Mouse (Mus musculus) ES-Bruce4 (cell line): ENCODE results near the gene Thbs1.

ENCODE experiments used
- CTCF ChIP-seq: IDR thresholded peaks from one replicate; pipeline ENCODE4 v1.8.1; 2011; ENCODE audit warnings: low read depth, low read length
- POLR2A ChIP-seq: IDR thresholded peaks from one replicate; pipeline ENCODE4 v1.8.1; 2011; ENCODE audit warnings: low read length; ENCODE audit not compliant: insufficient read depth

DNA sequence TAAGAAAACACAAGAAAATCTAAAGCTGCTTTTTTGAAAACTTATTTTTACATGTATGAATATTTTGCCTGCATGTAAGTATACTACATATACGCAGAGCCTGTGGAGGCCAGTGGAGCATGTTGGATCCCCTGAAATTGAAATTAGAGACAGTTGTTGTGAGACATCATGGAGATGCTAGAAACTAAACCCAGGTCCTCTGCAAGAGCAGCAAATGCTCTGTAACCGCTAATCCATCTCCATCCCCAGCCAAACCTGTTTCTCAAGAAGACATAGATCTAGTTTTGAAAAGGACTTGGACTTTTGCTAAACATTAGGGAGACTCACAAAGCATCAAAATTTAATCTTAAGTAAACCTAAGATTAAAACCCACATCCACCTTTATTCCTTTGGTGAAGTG is 49.3 kb downstream of the Thbs1 start:
- TF ChIP-seq CTCF (no peak), POLR2A (no peak)
